Mouse (Mus musculus) stomach, embryonic 15.5 days (tissue): ENCODE results near the gene Rragc. TPM values are rescaled to one million over a fixed set of nuclear protein-coding genes. Genes with fewer than 3 reads are reported as not detected.

ENCODE experiments used
- ATAC-seq: fragments of 200-750 bp; cut with Nextera tagmentation; 2 replicates; pipeline ENCODE4 v1.8.0; 2017; ENCODE audit warnings: low read depth, moderate number of reproducible peaks, moderate TSS enrichment; ENCODE audit not compliant: insufficient read depth, low FRiP score
- H3K27ac ChIP-seq: fragments of 300-500 bp; sonication (generic); 2 replicates; pipeline ENCODE4 v1.5.1; 2015; ENCODE audit warnings: mild to moderate bottlenecking, inconsistent platforms
- H3K27me3 ChIP-seq: fragments of 300-500 bp; sonication (generic); replicated peaks from 2 replicates; pipeline ENCODE4 v1.6.1; 2015; ENCODE audit warnings: inconsistent platforms
- H3K36me3 ChIP-seq: fragments of 300-500 bp; sonication (generic); 2 replicates; pipeline ENCODE4 v1.6.1; 2015; ENCODE audit warnings: inconsistent platforms
- H3K4me1 ChIP-seq: fragments of 300-500 bp; sonication (generic); 2 replicates; pipeline ENCODE4 v1.6.1; 2015; ENCODE audit warnings: inconsistent platforms
- H3K4me2 ChIP-seq: fragments of 300-500 bp; sonication (generic); 2 replicates; pipeline ENCODE4 v1.6.1; 2015; ENCODE audit warnings: mild to moderate bottlenecking, inconsistent platforms
- H3K4me3 ChIP-seq: fragments of 300-500 bp; sonication (generic); replicated peaks from 2 replicates; pipeline ENCODE4 v1.5.1; 2015; ENCODE audit warnings: inconsistent platforms
- H3K9ac ChIP-seq: fragments of 300-500 bp; sonication (generic); 2 replicates; pipeline ENCODE4 v1.6.1; 2015; ENCODE audit warnings: inconsistent platforms
- H3K9me3 ChIP-seq: fragments of 300-500 bp; sonication (generic); 2 replicates; pipeline ENCODE4 v1.6.1; 2016; ENCODE audit warnings: inconsistent platforms
- WGBS: fragments of 180-500 bp; shearing (Covaris S2); methylation state at CpG from one replicate; pipeline ENCODE4 v1.1.7; 2015; 5-methylcytosine and 5-hydroxymethylcytosine counted together
- polyA plus RNA-seq: library from polyadenylated mRNA; unstranded; fragments of >200 nt; fragmentation: Nextera tagmentation; extraction: Ambion mirVana; gene quantifications from 2 replicates; pipeline ENCODE4 v1.2.1, GENCODE M21; 2015

Gene Rragc
- 50.6 and 50.7 TPM in 2 replicates for polyA plus RNA-seq

DNA sequence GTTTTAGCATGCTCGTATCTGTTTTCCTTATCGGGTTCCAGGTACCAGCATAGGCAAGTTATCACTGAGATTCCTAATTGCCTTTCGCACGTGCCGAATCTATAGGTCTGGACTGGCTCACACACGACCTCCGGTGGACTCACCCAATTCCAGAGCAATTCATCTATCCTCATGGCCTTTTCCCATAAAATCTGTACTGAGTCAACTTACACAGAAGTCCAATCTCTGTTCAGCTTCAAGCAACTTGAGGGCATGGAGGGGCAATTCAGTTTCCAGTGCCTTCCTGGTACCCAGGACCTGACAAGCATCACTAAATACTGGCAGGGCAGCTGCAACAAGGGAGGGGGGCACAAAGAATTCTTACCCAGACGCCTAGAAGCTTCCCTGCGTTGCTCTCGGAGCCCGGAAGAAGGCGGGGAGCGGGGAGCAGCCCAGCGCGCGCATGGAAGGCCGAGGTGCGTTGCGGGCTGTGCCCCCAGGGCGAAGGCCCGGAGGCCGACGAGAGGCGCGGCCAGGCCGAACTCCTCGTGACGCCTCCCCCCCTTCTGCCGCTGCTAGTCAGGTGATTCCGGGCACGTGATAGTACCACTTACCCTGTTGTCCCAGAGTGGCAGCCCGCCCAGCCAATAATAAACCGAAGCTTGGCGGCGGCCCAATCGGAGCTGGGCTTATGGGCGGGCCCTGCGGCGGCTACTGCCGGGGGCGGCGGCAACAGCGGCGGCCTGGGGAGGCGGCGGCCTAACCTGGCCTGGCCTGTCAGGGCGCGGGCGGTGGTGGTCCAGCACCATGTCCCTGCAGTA is at the start of gene Rragc:
Gene Rragc (plus strand): TSS at position 699 of the 800 bp plus-strand sequence.
- peak within 1 kb of the TSS; percentile 89 for H3K4me3 ChIP-seq
- H3K4me1 ChIP-seq: peaks cover 14% of the 10 kb centered on the region
- peak within 1 kb of the TSS; percentile 85 for H3K27ac ChIP-seq
- under 1% methylated on average over 49 of the region's 49 CpGs for WGBS
- H3K9ac ChIP-seq: peak within 1 kb of the TSS; percentile 83
- peaks cover 12% of the 10 kb centered on the region for H3K36me3 ChIP-seq
- H3K27me3 ChIP-seq: no peaks in the 10 kb centered on the region
- no peaks in the 10 kb centered on the region for H3K9me3 ChIP-seq
- peak within 1 kb of the TSS; percentile 74 for H3K4me2 ChIP-seq
- ATAC-seq: peak; percentile 100

DNA sequence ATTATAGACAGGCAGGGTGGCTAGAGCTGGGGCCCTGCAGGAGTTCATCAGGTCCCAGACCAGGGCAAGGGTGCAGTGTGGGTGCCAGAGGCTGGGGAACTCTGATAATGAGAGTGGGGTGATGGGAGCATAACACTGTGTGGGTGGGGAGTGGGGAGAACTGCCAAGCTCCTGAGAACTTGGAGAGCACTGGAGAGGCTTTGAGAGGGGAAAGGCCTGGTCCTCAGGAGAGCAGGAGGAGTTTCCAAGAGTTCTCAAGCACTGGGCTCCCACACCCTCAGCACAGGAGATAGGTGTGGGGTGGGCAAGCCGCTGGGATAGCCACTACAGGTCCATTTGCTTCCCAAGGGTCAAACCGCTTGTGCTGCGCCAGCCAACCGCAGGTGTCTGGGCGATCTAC is 23.5 kb upstream of the Rragc start:
- Histone ChIP-seq H3K9me3 (no peaks in the 10 kb centered on the region), H3K9ac (no peak overlapping the region), H3K4me3 (no peak overlapping the region), H3K4me1 (no peaks in the 10 kb centered on the region), H3K4me2 (no peak overlapping the region), H3K27me3 (no peaks in the 10 kb centered on the region), H3K27ac (no peak overlapping the region), H3K36me3 (no peaks in the 10 kb centered on the region)
- ATAC-seq: no peak
- WGBS: 88% methylated on average over 5 of the region's 5 CpGs

DNA sequence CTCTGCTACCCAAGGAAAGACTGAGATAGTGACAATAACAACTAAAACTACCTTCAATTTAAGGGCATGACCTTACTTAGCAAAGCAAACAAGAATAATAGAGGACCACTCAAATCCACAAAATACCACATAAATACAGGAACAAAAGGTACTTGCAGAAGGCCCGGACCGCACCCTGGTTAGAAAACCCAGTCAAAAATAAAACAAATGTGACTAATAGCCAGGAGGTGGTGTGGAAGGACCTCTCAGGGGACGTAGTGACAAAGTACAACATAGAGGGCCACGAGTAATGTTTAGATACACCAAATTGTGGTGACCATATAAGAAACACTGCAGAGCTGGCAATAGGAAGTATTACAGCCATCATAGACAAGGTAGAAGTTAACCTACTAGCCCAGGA is 23.0 kb upstream of the Rragc start:
- Histone ChIP-seq H3K27me3 (no peaks in the 10 kb centered on the region), H3K4me2 (no peak overlapping the region), H3K36me3 (0 out of 2 replicates have a peak, but pooled peaks cover 2% of the 10 kb centered on the region), H3K9me3 (no peaks in the 10 kb centered on the region), H3K27ac (no peak overlapping the region), H3K4me3 (no peak overlapping the region), H3K9ac (no peak overlapping the region), H3K4me1 (no peaks in the 10 kb centered on the region)
- 72% methylated on average over 4 of the region's 4 CpGs for WGBS
- ATAC-seq: no peak

DNA sequence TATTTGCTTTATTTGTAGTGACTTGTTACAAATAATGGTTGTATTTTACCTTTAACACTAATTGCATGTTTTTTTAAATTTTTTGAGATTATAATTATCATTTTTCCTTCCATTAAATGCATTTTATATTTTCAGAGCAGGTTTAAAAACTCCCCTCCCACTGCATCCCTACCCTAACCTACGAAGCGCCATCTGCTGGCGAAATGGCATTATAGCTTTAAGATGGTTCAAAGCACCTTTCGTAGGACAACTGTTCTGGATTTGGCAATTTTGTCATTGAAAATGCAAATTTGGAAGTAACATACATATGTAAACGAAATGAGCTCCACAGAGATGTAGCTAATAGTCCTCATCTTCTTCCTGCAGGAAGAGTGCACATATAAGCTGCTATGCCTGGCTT is 18.6 kb upstream of the Rragc start:
- Histone ChIP-seq H3K27ac (no peak overlapping the region), H3K4me2 (no peak overlapping the region), H3K9ac (no peak overlapping the region), H3K36me3 (0 out of 2 replicates have a peak, but pooled peaks cover 2% of the 10 kb centered on the region), H3K4me1 (no peaks in the 10 kb centered on the region), H3K9me3 (no peaks in the 10 kb centered on the region), H3K27me3 (no peaks in the 10 kb centered on the region), H3K4me3 (no peak overlapping the region)
- WGBS: 11% methylated on average over 5 of the region's 5 CpGs
- ATAC-seq: no peak

DNA sequence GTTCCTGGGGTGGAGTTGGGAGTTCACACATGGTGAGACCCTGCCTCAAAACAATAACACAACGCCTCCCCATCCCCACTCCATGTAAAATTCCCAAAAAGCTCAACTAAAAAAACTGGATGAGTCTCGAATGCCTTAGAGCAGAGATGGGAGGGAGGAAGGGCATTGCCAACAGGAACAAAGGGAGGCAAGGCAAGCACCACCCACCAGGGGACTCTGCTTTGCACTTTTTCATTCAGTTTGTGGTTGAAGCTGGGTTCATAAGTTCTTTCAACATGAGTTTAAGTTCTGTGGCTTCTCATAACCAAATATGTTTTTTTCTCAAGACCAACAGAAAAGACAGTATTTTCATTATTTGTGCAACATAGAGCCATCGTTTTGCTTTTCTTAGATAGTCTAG is 13.8 kb upstream of the Rragc start:
- WGBS: 74% methylated on average over 3 of the region's 3 CpGs
- no peak for ATAC-seq
- peak overlapping the region; percentile 51; the same call in 1 of the 2 replicates for H3K27ac ChIP-seq

DNA sequence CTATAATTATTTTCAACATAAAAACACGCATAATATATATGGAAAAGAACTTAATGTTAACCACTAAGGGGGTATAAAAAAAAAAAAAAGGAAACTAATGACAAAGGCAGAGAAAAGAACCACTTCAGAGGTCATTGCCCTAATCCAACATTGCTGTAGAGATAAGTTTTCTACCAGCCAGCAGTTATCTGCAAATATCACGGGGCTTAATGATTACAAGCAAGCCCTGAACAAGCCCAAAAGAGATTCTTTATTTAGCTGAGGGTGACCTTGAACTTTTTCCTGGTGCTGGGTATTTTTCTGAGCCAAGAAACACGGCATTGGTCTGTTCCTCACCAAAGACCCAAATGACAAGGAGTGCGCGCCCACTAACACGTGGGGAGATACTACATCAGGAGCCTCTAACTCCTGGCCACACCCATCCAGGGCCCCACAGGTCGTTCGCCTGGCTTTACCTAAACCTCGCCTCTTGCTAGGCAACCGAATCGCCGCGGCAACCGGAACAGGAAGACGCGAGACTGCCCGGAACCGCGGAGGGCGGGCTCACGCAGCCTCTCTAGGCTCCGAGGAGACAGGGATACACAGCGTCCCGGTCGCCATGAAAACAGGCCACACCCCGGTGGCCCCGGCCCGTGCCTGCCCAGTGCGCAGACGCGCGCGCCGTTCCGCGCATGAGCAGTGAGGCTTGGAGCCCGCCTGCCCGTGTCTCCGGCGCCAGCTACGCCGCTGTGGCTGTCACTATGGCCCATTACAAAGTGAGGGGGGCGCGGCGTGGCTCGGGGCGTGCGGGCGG is 12.7 kb upstream of the Rragc start, which contains the start of gene Mycbp:
Gene Mycbp (plus strand): TSS at position 500 of the 793 bp plus-strand sequence.
- Histone ChIP-seq H3K9ac (peak within 1 kb of the TSS; percentile 71), H3K4me1 (no peaks in the 10 kb centered on the region), H3K27me3 (no peaks in the 10 kb centered on the region), H3K9me3 (no peaks in the 10 kb centered on the region), H3K27ac (peak within 1 kb of the TSS; percentile 87), H3K36me3 (no peaks in the 10 kb centered on the region), H3K4me2 (peak within 1 kb of the TSS; percentile 76), H3K4me3 (peak within 1 kb of the TSS; percentile 80)
- WGBS: under 1% methylated on average over 48 of the region's 49 CpGs
- peak; percentile 100 for ATAC-seq

More for the DNA sequence above, 13.8 kb upstream of the Rragc start:
- 0 out of 2 replicates have a peak, but pooled peaks cover 2% of the 10 kb centered on the region for H3K36me3 ChIP-seq
- H3K27me3 ChIP-seq: no peaks in the 10 kb centered on the region
- H3K4me3 ChIP-seq: no peak overlapping the region
- H3K9me3 ChIP-seq: no peaks in the 10 kb centered on the region
- peak overlapping the region; percentile 76; the same call in 1 of the 2 replicates for H3K4me2 ChIP-seq
- no peak overlapping the region for H3K9ac ChIP-seq
- no peaks in the 10 kb centered on the region for H3K4me1 ChIP-seq

DNA sequence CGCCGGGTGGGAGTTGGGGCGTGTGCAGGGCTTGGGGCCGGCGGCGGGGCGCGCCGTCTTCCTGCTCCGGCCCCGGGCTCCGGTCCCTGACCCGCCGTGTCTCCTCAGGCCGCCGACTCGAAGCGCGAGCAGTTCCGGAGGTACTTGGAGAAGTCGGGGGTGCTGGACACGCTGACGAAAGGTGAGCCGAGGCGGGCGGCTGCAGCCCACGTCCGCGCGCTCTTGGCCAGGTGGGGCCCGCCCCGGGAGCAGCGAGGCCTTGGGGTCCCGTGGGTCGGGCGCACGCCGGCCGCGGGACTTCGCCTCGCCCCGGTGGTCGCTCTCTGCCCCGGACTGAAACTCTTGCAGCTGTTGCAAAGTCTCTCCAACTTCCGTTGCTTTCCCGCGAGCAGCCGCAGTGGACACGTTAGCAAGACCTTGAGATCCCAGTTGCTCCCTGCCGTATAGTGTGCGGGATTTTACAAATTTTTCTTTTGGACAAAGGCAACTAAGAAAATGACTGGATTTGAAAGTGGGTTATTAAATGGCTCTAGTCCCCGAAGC is 12.0 kb upstream of the Rragc start:
- no peaks in the 10 kb centered on the region for H3K4me1 ChIP-seq
- H3K9me3 ChIP-seq: no peaks in the 10 kb centered on the region

DNA sequence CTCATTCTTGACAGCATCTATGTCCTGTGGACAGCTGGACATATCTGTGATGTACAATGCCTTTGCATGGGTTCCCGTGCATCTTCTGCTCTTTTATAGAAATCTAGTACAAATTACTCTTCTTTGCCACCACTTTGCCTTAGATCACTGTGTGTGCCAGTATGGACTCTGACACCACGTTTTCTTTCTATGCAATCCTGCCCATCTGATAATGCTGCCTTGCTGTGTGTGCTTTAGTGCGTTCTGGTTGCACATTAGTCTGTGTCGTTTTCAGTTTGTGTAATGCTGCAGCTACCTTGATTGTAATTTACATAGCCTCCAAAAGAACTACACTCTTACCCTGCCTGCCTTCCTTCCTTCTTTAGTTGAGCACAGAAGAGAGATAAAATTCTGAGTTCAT is 5.7 kb upstream of the Rragc start:
- Histone ChIP-seq H3K4me2 (no peak overlapping the region), H3K4me3 (no peak overlapping the region), H3K9ac (no peak overlapping the region), H3K27ac (no peak overlapping the region), H3K9me3 (no peaks in the 10 kb centered on the region), H3K27me3 (no peaks in the 10 kb centered on the region), H3K36me3 (peaks cover 8% of the 10 kb centered on the region; the same call in 1 of the 2 replicates), H3K4me1 (peaks cover 3% of the 10 kb centered on the region)
- ATAC-seq: no peak
- 87% methylated on average over 4 of the region's 4 CpGs for WGBS

More for the DNA sequence above, 12.0 kb upstream of the Rragc start:
- WGBS: under 1% methylated on average over 51 of the region's 53 CpGs
- peak overlapping the region; percentile 76 for H3K4me2 ChIP-seq
- ATAC-seq: no peak; the same call in 1 of the 2 replicates
- H3K4me3 ChIP-seq: peak overlapping the region; percentile 80
- peak overlapping the region; percentile 71 for H3K9ac ChIP-seq
- H3K27me3 ChIP-seq: no peaks in the 10 kb centered on the region
- 0 out of 2 replicates have a peak, but pooled peaks cover 4% of the 10 kb centered on the region for H3K36me3 ChIP-seq
- peak overlapping the region; percentile 87 for H3K27ac ChIP-seq

DNA sequence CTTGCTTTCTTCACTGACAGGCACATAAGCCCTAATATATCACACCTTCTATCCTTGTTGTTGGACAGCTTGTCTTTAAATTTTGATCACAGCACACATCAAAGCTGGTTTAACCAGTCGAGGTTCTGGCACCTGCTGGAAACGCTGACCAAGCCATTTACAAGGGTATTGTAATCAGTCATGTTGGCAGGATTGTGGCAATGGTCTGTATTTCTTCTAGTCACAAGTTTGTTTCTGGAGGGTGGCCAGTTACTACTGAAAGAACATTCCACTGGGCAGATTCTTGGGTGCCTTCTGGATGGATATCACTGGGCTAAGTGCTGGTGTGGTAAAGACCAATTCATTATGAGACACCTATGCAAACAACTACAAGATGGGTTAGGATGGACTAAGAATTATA is 4.8 kb upstream of the Rragc start:
- peaks cover 8% of the 10 kb centered on the region; the same call in 1 of the 2 replicates for H3K36me3 ChIP-seq
- 44% methylated on average over 2 of the region's 2 CpGs for WGBS
- no peaks in the 10 kb centered on the region for H3K9me3 ChIP-seq
- ATAC-seq: no peak
- no peaks in the 10 kb centered on the region for H3K27me3 ChIP-seq
- no peak overlapping the region for H3K9ac ChIP-seq
- H3K4me2 ChIP-seq: no peak overlapping the region
- no peak overlapping the region for H3K4me3 ChIP-seq
- H3K27ac ChIP-seq: no peak overlapping the region
- peaks cover 5% of the 10 kb centered on the region for H3K4me1 ChIP-seq

DNA sequence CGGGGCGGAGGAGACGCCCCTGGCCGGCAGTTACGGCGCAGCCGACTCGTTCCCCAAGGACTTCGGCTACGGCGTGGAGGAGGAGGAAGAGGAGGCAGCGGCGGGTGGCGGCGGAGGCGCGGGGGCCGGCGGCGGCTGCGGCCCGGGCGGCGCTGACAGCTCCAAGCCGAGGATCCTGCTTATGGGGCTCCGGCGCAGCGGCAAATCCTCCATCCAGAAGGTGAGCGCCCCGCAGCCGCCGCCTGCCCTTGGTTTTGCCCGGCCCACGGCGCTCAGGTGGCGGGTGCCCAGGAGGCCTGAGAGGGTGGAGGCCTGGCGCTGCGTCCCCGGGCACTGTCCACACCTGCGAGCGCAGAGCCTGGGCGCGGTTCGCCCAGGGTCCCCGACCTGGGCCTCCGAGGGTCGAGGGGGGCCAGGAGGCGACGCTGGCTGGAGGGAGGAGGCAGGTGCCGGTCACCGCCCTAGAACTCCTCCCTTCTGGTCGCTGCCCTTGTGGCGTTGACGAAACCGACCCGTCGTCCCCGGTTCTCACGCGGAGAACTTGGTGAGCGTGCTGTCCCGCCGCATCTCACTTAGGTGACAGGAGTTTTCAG is 398 bp downstream of the Rragc start, which contains the start of gene 4930535I16Rik:
Gene 4930535I16Rik (minus strand): TSS at position 475 of the 593 bp plus-strand sequence.
- peak within 1 kb of the TSS; percentile 83 for H3K9ac ChIP-seq
- ATAC-seq: peak; percentile 34
- WGBS: under 1% methylated on average over 52 of the region's 63 CpGs

DNA sequence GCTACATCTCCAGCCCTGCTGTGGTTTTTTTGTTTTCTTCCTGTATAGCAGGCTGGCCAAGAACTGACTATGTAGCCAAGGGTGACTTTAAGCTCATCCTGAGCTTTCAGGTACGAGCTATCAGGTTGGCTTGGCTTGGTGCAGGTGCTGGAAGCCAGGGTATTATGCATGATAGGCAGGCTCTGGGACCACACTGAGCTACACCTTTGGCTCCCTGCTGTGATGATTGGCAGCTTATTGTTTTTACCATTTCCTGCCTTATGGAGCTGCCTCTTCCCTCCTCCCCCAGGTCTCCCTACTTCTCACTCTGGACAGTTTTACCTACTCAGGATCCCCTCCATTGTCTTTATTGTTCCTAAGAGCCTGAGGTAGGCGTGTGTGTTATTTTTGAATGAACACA is 1.6 kb downstream of the Rragc start:
- peak overlapping the region; percentile 74 for H3K4me2 ChIP-seq
- no peak overlapping the region for H3K9ac ChIP-seq
- 74% methylated on average over 2 of the region's 2 CpGs for WGBS
- no peaks in the 10 kb centered on the region for H3K9me3 ChIP-seq
- H3K36me3 ChIP-seq: peaks cover 15% of the 10 kb centered on the region
- H3K27ac ChIP-seq: no peak overlapping the region
- H3K27me3 ChIP-seq: no peaks in the 10 kb centered on the region
- H3K4me1 ChIP-seq: peaks cover 14% of the 10 kb centered on the region
- ATAC-seq: no peak
- H3K4me3 ChIP-seq: peak overlapping the region; percentile 89

More for the DNA sequence above, 398 bp downstream of the Rragc start, which contains the start of gene 4930535I16Rik:
- peak within 1 kb of the TSS; percentile 89 for H3K4me3 ChIP-seq
- peak within 1 kb of the TSS; percentile 85 for H3K27ac ChIP-seq
- H3K36me3 ChIP-seq: peaks cover 15% of the 10 kb centered on the region
- H3K27me3 ChIP-seq: no peaks in the 10 kb centered on the region
- H3K4me1 ChIP-seq: peaks cover 14% of the 10 kb centered on the region
- no peaks in the 10 kb centered on the region for H3K9me3 ChIP-seq
- peak within 1 kb of the TSS; percentile 74 for H3K4me2 ChIP-seq
